Mouse (Mus musculus) limb, embryonic 14.5 days (tissue): Measurements from ENCODE around the gene Tmppe. TPM values are rescaled to one million over a fixed set of nuclear protein-coding genes. Genes with fewer than 3 reads are reported as not detected.

Source experiments
- ATAC-seq: fragments of 200-750 bp; cut with Nextera tagmentation; 2 replicates; pipeline ENCODE4 v1.8.0; 2017; ENCODE audit warnings: low read depth, moderate number of reproducible peaks, moderate TSS enrichment; ENCODE audit not compliant: low FRiP score
- DNase-seq: peaks from one replicate; pipeline ENCODE4 v3.0.0-alpha.2; 2015; ENCODE audit warnings: low spot score
- H3K27ac ChIP-seq: fragments of 300-500 bp; sonication (generic); replicated peaks from 2 replicates; pipeline ENCODE4 v1.5.1; 2014; ENCODE audit warnings: low read depth, mild to moderate bottlenecking, low read length, moderate library complexity, mixed read lengths
- H3K27me3 ChIP-seq: fragments of 300-500 bp; sonication (generic); 2 replicates; pipeline ENCODE4 v1.6.1; 2014; ENCODE audit warnings: low read length, mixed read lengths; ENCODE audit not compliant: control insufficient read depth, insufficient read depth
- H3K36me3 ChIP-seq: fragments of 300-500 bp; sonication (generic); 2 replicates; pipeline ENCODE4 v1.6.1; 2014; ENCODE audit warnings: mild to moderate bottlenecking, low read length, moderate library complexity, mixed read lengths; ENCODE audit not compliant: control insufficient read depth, insufficient read depth
- H3K4me1 ChIP-seq: fragments of 300-500 bp; sonication (generic); 2 replicates; pipeline ENCODE4 v1.6.1; 2014; ENCODE audit warnings: antibody characterized with exemption, low read length, mixed read lengths; ENCODE audit not compliant: control insufficient read depth, insufficient read depth
- H3K4me2 ChIP-seq: fragments of 300-500 bp; sonication (generic); replicated peaks from 2 replicates; pipeline ENCODE4 v1.6.1; 2014; ENCODE audit warnings: low read depth, mild to moderate bottlenecking, low read length, moderate library complexity; ENCODE audit not compliant: severe bottlenecking
- H3K4me3 ChIP-seq: fragments of 300-500 bp; sonication (generic); replicated peaks from 2 replicates; pipeline ENCODE4 v1.5.1; 2014; ENCODE audit warnings: low read length
- H3K9ac ChIP-seq: fragments of 300-500 bp; sonication (generic); 2 replicates; pipeline ENCODE4 v1.6.1; 2014; ENCODE audit warnings: mild to moderate bottlenecking, low read depth, low read length, moderate library complexity; ENCODE audit not compliant: severe bottlenecking
- H3K9me3 ChIP-seq: fragments of 300-500 bp; sonication (generic); 2 replicates; pipeline ENCODE4 v1.6.1; 2016; ENCODE audit warnings: low read length; ENCODE audit not compliant: control insufficient read depth
- POLR2A ChIP-seq: fragments of 200-500 bp; IDR thresholded peaks from 2 replicates; pipeline ENCODE4 v1.8.0; 2012; ENCODE audit warnings: inconsistent platforms, mild to moderate bottlenecking, moderate library complexity, borderline replicate concordance; ENCODE audit not compliant: insufficient read depth, insufficient read length; ENCODE audit errors: extremely low read depth
- WGBS: fragments of 180-500 bp; shearing (Covaris S2); extraction: QIAGEN DNeasy Blood & Tissue Kit; methylation state at CpG from one replicate; pipeline ENCODE4 v1.1.7; 2014; 5-methylcytosine and 5-hydroxymethylcytosine counted together
- polyA plus RNA-seq, 2 experiments: library from polyadenylated mRNA; depleted of rRNA in 1 of 2; stranded (reverse) in 1 of 2; unstranded in 1 of 2; fragments of >200 nt; fragmentation: Nextera tagmentation in 1 of 2; extraction: Ambion mirVana in 1 of 2; gene quantifications; 2 replicates each; pipeline versions ENCODE4 v1.2.1 to v1.2.3; 2012 to 2014

The Tmppe gene
- polyA plus RNA-seq, 2 experiments, result 3.7 to 4.4 TPM

DNA sequence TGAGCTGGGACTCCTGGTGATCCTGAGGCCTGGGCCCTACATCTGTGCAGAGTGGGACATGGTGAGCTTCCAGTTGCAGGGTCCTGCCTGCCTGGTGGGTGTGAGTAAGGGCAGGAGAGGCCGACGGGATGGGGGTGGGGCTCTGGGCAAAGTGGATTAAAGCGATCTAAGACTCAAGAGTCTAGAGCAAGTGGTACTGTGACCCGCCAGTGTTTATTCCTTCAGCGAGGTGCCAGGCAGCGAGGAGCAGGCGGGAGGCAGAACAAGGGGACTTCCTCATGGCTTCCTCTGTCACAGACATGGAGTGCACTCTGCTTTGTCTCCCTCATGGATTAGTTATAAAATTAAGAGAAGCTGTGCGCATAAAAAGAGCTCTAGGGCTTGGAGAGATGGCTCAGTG is 19.5 kb downstream of the Tmppe start:
- Histone ChIP-seq H3K36me3 (peaks cover 6% of the 10 kb centered on the region; the same call in 1 of the 2 replicates), H3K4me3 (no peak overlapping the region), H3K9ac (no peak overlapping the region), H3K9me3 (no peaks in the 10 kb centered on the region), H3K4me1 (no peaks in the 10 kb centered on the region), H3K27ac (no peak overlapping the region), H3K4me2 (no peak overlapping the region), H3K27me3 (no peaks in the 10 kb centered on the region)
- 83% methylated on average over 8 of the region's 8 CpGs for WGBS
- TF ChIP-seq POLR2A, result no peak
- ATAC-seq (no peak), DNase-seq (no peak)

DNA sequence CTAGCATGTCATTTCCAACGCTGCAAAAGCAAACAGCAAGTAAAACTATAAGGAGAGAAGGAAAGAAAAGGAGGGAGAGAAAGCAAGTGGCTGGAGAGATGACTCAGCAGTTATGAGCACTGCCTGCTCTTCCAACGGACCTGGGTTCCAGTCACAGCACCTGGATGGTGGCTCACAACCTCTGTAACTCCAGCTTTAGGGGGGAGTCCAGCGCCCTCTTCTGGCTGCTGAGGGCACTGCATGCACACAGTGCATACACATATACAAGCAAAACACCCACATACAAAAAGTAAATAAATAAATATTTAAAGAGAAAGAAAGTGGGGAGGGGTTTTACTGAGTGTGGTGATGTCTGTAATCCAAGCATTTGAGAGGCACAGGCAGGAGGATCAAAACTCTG is 20.1 kb downstream of the Tmppe start:
- DNase-seq (no peak), ATAC-seq (no peak)
- Histone ChIP-seq H3K9me3 (no peaks in the 10 kb centered on the region), H3K4me3 (no peak overlapping the region), H3K4me1 (no peaks in the 10 kb centered on the region), H3K4me2 (no peak overlapping the region), H3K27me3 (no peaks in the 10 kb centered on the region), H3K27ac (no peak overlapping the region), H3K36me3 (peaks cover 12% of the 10 kb centered on the region), H3K9ac (no peak overlapping the region)
- WGBS, result 58% methylated on average over 3 of the region's 3 CpGs
- no peak for TF ChIP-seq POLR2A

DNA sequence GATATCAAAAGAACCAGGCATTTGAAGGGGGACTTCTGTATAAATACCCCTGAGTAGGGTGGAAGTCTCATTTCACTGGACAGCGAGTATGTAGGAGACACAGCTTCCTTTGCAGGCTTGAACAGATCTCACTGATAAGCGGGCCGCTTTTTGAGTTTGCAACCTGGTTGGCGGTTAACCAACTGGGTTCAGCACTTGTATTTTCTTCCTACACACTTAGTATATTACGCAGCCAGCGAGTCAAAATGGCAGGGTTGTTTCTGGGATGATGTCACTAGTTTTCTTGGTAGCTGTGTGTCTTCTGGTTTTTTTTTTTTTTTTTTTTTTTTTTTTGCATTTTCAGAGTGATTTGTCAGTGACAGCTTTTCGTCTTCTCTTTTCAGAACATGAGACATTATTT is 20.9 kb downstream of the Tmppe start:
- Histone ChIP-seq H3K27me3 (no peaks in the 10 kb centered on the region), H3K9me3 (no peaks in the 10 kb centered on the region), H3K4me2 (no peak overlapping the region), H3K9ac (no peak overlapping the region), H3K4me3 (no peak overlapping the region), H3K36me3 (peaks cover 13% of the 10 kb centered on the region), H3K27ac (no peak overlapping the region), H3K4me1 (no peaks in the 10 kb centered on the region)
- DNase-seq (no peak), ATAC-seq (no peak)
- no peak for TF ChIP-seq POLR2A
- 93% methylated on average over 7 of the region's 7 CpGs for WGBS

DNA sequence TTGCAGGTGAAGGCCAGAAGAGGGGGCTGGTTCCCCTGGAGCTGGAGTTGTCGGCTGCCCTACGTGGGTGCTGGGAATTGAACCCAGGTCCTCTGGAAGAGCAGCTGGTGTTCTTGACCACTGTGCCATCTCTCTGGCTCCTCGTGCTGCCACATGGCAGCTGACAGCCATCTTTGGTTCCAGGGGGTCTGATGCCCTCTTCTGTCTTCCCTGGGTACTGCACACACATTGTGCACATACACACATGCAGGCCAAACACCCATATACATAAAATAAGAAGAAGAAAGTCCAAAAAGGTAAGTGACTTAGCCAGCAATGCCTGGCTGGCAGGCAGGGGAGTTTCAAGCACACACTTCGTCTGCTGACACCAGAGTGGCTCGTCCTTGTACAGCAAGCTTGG is 24.7 kb downstream of the Tmppe start:
- ATAC-seq (no peak), DNase-seq (no peak)
- Histone ChIP-seq H3K27ac (no peak overlapping the region), H3K27me3 (no peaks in the 10 kb centered on the region), H3K4me3 (no peak overlapping the region), H3K9ac (no peak overlapping the region), H3K4me2 (no peak overlapping the region), H3K4me1 (no peaks in the 10 kb centered on the region), H3K9me3 (no peaks in the 10 kb centered on the region), H3K36me3 (peaks cover 16% of the 10 kb centered on the region)
- no peak for TF ChIP-seq POLR2A
- 97% methylated on average over 5 of the region's 5 CpGs for WGBS

DNA sequence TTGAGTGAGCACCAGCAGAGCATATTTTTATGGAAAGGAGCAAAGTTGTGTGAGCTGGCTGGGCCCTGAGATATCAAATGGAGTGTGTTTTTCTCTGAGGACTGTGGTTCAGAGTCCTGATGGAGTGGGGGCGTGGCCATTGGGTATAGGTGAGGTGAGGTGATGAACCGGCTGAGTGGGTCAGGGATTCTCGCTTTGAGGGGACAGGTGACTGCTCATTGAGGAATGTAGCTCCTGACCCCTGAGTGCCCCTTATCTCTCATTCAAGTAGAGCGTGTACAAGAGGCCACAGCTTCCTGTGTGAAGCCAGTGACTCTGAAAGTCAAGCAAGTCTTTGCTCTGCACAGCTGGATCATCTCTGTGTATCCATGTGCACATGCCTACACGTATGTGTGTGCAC is 25.3 kb downstream of the Tmppe start:
- WGBS, result 98% methylated on average over 5 of the region's 5 CpGs
- Histone ChIP-seq H3K36me3 (peaks cover 22% of the 10 kb centered on the region), H3K4me1 (no peaks in the 10 kb centered on the region), H3K27ac (no peak overlapping the region), H3K4me3 (no peak overlapping the region), H3K4me2 (no peak overlapping the region), H3K9me3 (no peaks in the 10 kb centered on the region), H3K27me3 (no peaks in the 10 kb centered on the region), H3K9ac (no peak overlapping the region)
- no peak for TF ChIP-seq POLR2A
- DNase-seq (no peak), ATAC-seq (no peak)

DNA sequence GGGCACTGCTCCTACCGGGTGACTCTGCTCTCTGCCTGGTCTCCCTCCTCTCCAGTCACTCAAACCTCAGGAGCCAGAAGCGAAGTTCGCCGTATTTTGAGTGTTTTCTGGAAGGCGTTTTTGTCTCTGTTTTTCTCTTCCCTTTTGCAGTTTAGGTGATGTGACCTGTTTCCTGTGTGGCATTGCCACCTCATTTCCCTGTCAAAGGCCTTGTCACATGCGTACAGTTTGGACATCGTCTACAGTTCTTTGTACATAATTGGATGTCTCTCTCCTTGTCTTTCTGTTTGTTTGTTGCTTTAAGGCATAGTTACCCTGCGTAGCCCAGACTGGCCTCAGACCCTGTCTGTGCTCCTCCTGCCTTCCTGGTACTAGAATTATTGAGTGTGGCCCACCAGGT is 26.5 kb downstream of the Tmppe start:
- WGBS, result 91% methylated on average over 8 of the region's 8 CpGs
- peaks cover 22% of the 10 kb centered on the region for H3K36me3 ChIP-seq

More for the DNA sequence above, 26.5 kb downstream of the Tmppe start:
- no peak for DNase-seq
- no peak for ATAC-seq
- H3K9ac ChIP-seq, result no peak overlapping the region
- no peak for TF ChIP-seq POLR2A
- H3K4me3 ChIP-seq, result no peak overlapping the region
- no peak overlapping the region for H3K4me2 ChIP-seq
- H3K27ac ChIP-seq, result no peak overlapping the region
- no peaks in the 10 kb centered on the region for H3K4me1 ChIP-seq
- no peaks in the 10 kb centered on the region for H3K27me3 ChIP-seq
- no peaks in the 10 kb centered on the region for H3K9me3 ChIP-seq
